Mouse (Mus musculus): ENCODE measurements around the gene Ttc39a.

DNA sequence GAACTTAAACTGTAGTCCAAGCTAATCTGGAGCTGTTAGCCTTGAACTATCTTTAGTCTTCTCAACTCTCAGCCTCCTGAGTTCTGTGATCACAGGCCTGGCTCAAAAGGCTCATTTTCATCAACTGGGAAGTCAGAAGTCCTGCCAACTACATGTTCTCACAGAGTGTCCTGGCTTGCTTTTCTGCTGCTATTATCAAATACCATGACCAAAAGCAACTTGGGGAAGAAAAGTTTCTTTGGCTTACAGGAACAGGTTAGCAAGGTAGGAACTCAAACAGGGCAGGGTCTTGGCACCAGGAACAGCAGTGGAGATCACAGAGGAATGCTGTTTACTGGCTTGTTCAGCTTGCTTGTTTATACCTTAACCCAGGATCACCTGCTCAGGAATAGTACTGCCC is 87.2 kb downstream of the Ttc39a start:
- TF ChIP-seq CTCF (IDR thresholded peaks at IDR 0.05; ENCODE audit: low read depth) (no peak), EP300 (IDR thresholded peaks at IDR 0.05; ENCODE audit: low read depth) (no peak)

All from heart, postnatal 0 days (tissue).